Mouse (Mus musculus): ENCODE results near the gene F11r. TPM values are rescaled to one million over a fixed set of nuclear protein-coding genes. Genes with fewer than 3 reads are reported as not detected.

The F11r gene
- polyA plus RNA-seq, 1 experiment from 2014 or later: 35.2 TPM

DNA sequence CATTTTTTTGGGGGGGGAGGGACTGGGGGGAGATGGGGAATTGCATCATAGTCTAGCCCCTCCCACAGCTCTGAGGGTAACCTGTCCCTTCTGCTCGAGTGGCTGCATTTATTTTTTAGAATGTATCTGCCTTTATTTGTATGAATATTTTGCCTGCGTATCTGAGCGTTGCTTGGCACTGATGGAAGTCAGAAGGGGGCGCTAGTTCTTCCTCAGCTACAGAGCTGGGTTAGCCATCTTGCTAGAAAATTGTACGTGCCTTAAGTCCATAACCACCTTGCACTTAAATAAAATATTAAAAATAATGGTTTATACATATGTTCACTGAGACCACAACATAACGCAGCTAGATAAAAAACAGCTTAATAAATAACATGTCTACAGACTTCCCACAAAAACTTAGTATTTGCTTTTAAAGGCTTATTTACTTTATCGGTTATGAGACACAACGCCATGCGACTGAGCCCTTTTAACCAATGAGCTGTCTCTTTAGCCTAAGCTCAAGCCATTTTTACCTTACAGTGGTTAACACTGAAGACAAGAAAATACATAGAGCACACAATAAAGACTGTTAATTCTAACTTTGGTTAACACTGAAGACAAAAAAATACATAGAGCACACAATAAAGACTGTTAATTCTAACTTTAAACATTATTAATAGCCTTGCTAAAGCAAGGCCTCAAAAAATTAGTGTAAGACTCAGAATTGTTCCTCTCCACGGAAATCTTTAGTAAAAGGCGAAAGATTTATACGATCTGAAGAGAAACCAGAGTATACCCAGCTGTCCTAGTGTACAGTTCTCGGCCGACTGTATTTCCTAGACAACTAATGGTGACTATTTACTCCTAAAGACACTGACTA is 65.3 kb downstream of the F11r start:
- H3K4me3 ChIP-seq: peak overlapping the region; percentile 64; the same call in 1 of the 2 replicates
- WGBS: under 1% methylated on average over 14 of the region's 14 CpGs
- H3K27ac ChIP-seq: peak overlapping the region; percentile 88
- H3K4me1 ChIP-seq: 0 out of 2 replicates have a peak, but pooled peaks cover 3% of the 10 kb centered on the region
- peak overlapping the region; percentile 68 for H3K4me2 ChIP-seq (replicated peaks)
- 0 out of 2 replicates have a peak, but pooled peaks cover 3% of the 10 kb centered on the region for H3K9me3 ChIP-seq
- no peak overlapping the region for H3K9ac ChIP-seq
- no peaks in the 10 kb centered on the region for H3K27me3 ChIP-seq
- H3K36me3 ChIP-seq: no peaks in the 10 kb centered on the region
- ATAC-seq (ENCODE audit: insufficient number of reproducible peaks, insufficient read depth, low FRiP score, low TSS enrichment): peak; percentile 86

DNA sequence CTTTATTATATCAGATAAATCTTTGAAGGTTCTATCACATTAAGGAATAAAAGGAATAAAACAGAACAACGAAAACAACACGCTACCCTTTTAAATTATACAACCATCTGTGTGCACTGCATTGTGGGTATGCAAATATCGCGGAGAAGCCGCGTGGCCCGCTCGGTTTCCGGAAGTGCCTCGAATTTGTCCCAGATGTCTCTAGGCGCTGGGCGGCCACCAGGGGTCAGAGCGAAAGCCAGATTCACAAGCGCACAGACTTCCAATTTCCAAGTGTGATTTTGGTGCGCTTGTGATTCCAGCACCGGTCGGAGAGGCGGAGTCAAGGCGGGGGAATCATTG is 65.9 kb downstream of the F11r start, which contains the start of gene Alyref2:
Gene Alyref2 (plus strand): TSS at position 229 of the 342 bp plus-strand sequence.
- Histone ChIP-seq H3K27ac (peak within 1 kb of the TSS; percentile 88), H3K9ac (peak within 1 kb of the TSS; percentile 71), H3K27me3 (no peaks in the 10 kb centered on the region), H3K4me1 (0 out of 2 replicates have a peak, but pooled peaks cover 3% of the 10 kb centered on the region), H3K9me3 (0 out of 2 replicates have a peak, but pooled peaks cover 3% of the 10 kb centered on the region), H3K36me3 (no peaks in the 10 kb centered on the region), H3K4me2 (replicated peaks) (peak within 1 kb of the TSS; percentile 68), H3K4me3 (peak within 1 kb of the TSS; percentile 64)
- ATAC-seq (ENCODE audit: insufficient number of reproducible peaks, insufficient read depth, low FRiP score, low TSS enrichment): peak; percentile 84
- WGBS: under 1% methylated on average over 19 of the region's 19 CpGs

DNA sequence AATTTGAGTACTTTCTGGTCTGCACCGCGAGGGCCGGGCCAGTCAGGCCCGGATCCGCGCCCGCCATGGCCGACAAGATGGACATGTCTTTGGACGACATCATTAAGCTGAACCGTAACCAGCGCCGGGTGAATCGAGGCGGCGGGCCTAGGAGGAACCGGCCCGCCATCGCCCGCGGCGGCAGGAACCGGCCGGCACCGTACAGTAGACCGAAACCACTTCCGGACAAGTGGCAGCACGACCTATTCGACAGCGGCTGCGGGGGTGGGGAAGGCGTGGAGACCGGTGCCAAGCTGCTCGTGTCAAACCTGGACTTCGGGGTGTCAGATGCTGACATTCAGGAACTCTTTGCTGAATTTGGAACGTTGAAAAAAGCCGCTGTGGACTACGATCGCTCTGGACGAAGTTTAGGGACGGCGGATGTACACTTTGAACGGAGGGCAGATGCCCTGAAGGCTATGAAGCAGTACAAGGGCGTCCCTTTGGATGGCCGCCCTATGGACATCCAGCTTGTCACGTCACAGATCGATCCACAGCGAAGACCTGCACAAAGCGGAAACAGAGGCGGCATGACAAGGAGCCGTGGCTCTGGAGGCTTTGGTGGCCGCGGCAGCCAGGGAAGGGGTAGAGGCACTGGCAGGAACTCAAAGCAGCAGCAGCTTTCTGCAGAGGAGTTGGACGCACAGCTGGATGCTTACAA is 66.4 kb downstream of the F11r start:
- Histone ChIP-seq H3K9ac (peak overlapping the region; percentile 71), H3K4me1 (0 out of 2 replicates have a peak, but pooled peaks cover 3% of the 10 kb centered on the region), H3K4me3 (peak overlapping the region; percentile 64), H3K27ac (peak overlapping the region; percentile 88), H3K9me3 (0 out of 2 replicates have a peak, but pooled peaks cover 3% of the 10 kb centered on the region), H3K36me3 (no peaks in the 10 kb centered on the region), H3K27me3 (no peaks in the 10 kb centered on the region), H3K4me2 (replicated peaks) (peak overlapping the region; percentile 68)
- under 1% methylated on average over 53 of the region's 53 CpGs for WGBS
- ATAC-seq (ENCODE audit: insufficient number of reproducible peaks, insufficient read depth, low FRiP score, low TSS enrichment): peak; percentile 3; the same call in 1 of the 2 replicates

DNA sequence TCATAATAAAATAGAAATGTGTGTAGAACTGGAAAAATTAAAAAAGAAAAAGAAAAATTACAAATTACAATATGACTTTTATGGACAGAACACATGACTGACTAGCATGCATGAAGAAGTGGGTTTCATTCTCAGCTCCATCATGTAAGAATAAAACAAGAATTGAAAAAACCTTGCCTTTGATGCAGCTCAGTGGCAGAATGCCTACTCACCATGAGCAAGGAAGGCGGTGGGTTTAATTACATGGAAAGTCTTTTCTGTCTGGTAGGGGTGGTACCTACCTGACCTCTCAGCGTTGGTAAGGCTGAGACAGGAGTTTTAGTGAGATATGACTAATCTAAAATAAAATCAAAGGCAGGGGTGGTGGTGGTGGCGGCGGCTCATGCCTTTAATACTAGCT is 67.3 kb downstream of the F11r start:
- H3K4me3 ChIP-seq: 0 out of 2 replicates have a peak overlapping the region, but pooled peaks have one; percentile 4
- WGBS: 71% methylated on average over 4 of the region's 4 CpGs
- H3K9ac ChIP-seq: peak overlapping the region; percentile 7; the same call in 1 of the 2 replicates

GRCm38 (mm10) chr1:171513234-171513633 is 75.9 kb downstream of the F11r start:
- H3K27ac ChIP-seq: no peak overlapping the region
- no peak for ATAC-seq (ENCODE audit: insufficient number of reproducible peaks, insufficient read depth, low FRiP score, low TSS enrichment)
- H3K4me1 ChIP-seq: no peaks in the 10 kb centered on the region
- no peaks in the 10 kb centered on the region for H3K36me3 ChIP-seq
- H3K27me3 ChIP-seq: no peaks in the 10 kb centered on the region
- no peak overlapping the region for H3K9ac ChIP-seq
- no peak overlapping the region for H3K4me2 ChIP-seq (replicated peaks)
- H3K4me3 ChIP-seq: no peak overlapping the region
- WGBS: 89% methylated on average over 2 of the region's 2 CpGs
- H3K9me3 ChIP-seq: no peaks in the 10 kb centered on the region

More for the DNA sequence above, 67.3 kb downstream of the F11r start:
- Histone ChIP-seq H3K4me2 (replicated peaks) (peak overlapping the region; percentile 68), H3K9me3 (0 out of 2 replicates have a peak, but pooled peaks cover 3% of the 10 kb centered on the region), H3K27ac (no peak overlapping the region), H3K4me1 (0 out of 2 replicates have a peak, but pooled peaks cover 3% of the 10 kb centered on the region), H3K36me3 (no peaks in the 10 kb centered on the region), H3K27me3 (no peaks in the 10 kb centered on the region)
- ATAC-seq (ENCODE audit: insufficient number of reproducible peaks, insufficient read depth, low FRiP score, low TSS enrichment): no peak

- no peak for ATAC-seq (ENCODE audit: insufficient number of reproducible peaks, insufficient read depth, low FRiP score, low TSS enrichment)
- H3K27ac ChIP-seq: no peak overlapping the region
- no peaks in the 10 kb centered on the region for H3K9me3 ChIP-seq
- no peak overlapping the region for H3K4me2 ChIP-seq (replicated peaks)
- H3K36me3 ChIP-seq: no peaks in the 10 kb centered on the region
- 92% methylated on average over 1 of the region's 1 CpGs for WGBS
- no peaks in the 10 kb centered on the region for H3K4me1 ChIP-seq
- H3K27me3 ChIP-seq: no peaks in the 10 kb centered on the region
- H3K4me3 ChIP-seq: no peak overlapping the region
- no peak overlapping the region for H3K9ac ChIP-seq
Measured at GRCm38 (mm10) chr1:171513760-171514159, 76.4 kb downstream of the F11r start.

Other genes starting within 250 kb of the F11r start
- gene Pcp4l1, start 241.3 kb upstream of the F11r start, polyA plus RNA-seq (2016; fragmentation: Nextera tagmentation; extraction: Ambion mirVana): 9.2 and 9.3 TPM in 2 replicates
- gene Nr1i3, start 223.6 kb upstream of the F11r start, polyA plus RNA-seq (2016; fragmentation: Nextera tagmentation; extraction: Ambion mirVana): 0.08 and 0.26 TPM in 2 replicates
- gene Tomm40l, start 215.0 kb upstream of the F11r start, polyA plus RNA-seq (2016; fragmentation: Nextera tagmentation; extraction: Ambion mirVana): 31.9 and 33.9 TPM in 2 replicates
- 3.5 and 3.7 TPM in 2 replicates for gene Apoa2, start 212.5 kb upstream of the F11r start, polyA plus RNA-seq (2016; fragmentation: Nextera tagmentation; extraction: Ambion mirVana)
- 23.3 and 23.6 TPM in 2 replicates for gene Fcer1g, start 203.2 kb upstream of the F11r start, polyA plus RNA-seq (2016; fragmentation: Nextera tagmentation; extraction: Ambion mirVana)
- gene Adamts4, start 187.1 kb upstream of the F11r start, polyA plus RNA-seq (2016; fragmentation: Nextera tagmentation; extraction: Ambion mirVana): 18.2 and 18.6 TPM in 2 replicates
- 236 and 243 TPM in 2 replicates for gene Ndufs2, start 186.1 kb upstream of the F11r start, polyA plus RNA-seq (2016; fragmentation: Nextera tagmentation; extraction: Ambion mirVana)
- 86.0 and 89.3 TPM in 2 replicates for gene B4galt3, start 167.2 kb upstream of the F11r start, polyA plus RNA-seq (2016; fragmentation: Nextera tagmentation; extraction: Ambion mirVana)
- gene Ppox, start 156.3 kb upstream of the F11r start, polyA plus RNA-seq (2016; fragmentation: Nextera tagmentation; extraction: Ambion mirVana): 75.4 and 79.1 TPM in 2 replicates
- 135 and 139 TPM in 2 replicates for gene Usp21, start 149.5 kb upstream of the F11r start, polyA plus RNA-seq (2016; fragmentation: Nextera tagmentation; extraction: Ambion mirVana)
- gene Ufc1, start 142.5 kb upstream of the F11r start, polyA plus RNA-seq (2016; fragmentation: Nextera tagmentation; extraction: Ambion mirVana): 102 and 105 TPM in 2 replicates
- 54.5 and 61.8 TPM in 2 replicates for gene Dedd, start 108.4 kb upstream of the F11r start, polyA plus RNA-seq (2016; fragmentation: Nextera tagmentation; extraction: Ambion mirVana)
- 43.6 and 44.8 TPM in 2 replicates for gene Nit1, start 91.9 kb upstream of the F11r start, polyA plus RNA-seq (2016; fragmentation: Nextera tagmentation; extraction: Ambion mirVana)
- 118 and 127 TPM in 2 replicates for gene Pfdn2, start 91.9 kb upstream of the F11r start, polyA plus RNA-seq (2016; fragmentation: Nextera tagmentation; extraction: Ambion mirVana)
- 1.0 and 1.8 TPM in 2 replicates for gene Klhdc9, start 76.7 kb upstream of the F11r start, polyA plus RNA-seq (2016; fragmentation: Nextera tagmentation; extraction: Ambion mirVana)
- 7.5 and 8.7 TPM in 2 replicates for gene Nectin4, start 67.4 kb upstream of the F11r start, polyA plus RNA-seq (2016; fragmentation: Nextera tagmentation; extraction: Ambion mirVana)
- 0.97 and 1.1 TPM in 2 replicates for gene Arhgap30, start 48.6 kb upstream of the F11r start, polyA plus RNA-seq (2016; fragmentation: Nextera tagmentation; extraction: Ambion mirVana)
- 119 and 125 TPM in 2 replicates for gene Usf1, start 26.2 kb upstream of the F11r start, polyA plus RNA-seq (2016; fragmentation: Nextera tagmentation; extraction: Ambion mirVana)
- gene Tstd1, start 18.7 kb upstream of the F11r start, polyA plus RNA-seq (2016; fragmentation: Nextera tagmentation; extraction: Ambion mirVana): 5.8 and 7.6 TPM in 2 replicates
- 13.3 and 14.6 TPM in 2 replicates for gene Alyref2, start 65.9 kb downstream of the F11r start, polyA plus RNA-seq (2016; fragmentation: Nextera tagmentation; extraction: Ambion mirVana)
- gene Itln1, start 97.8 kb downstream of the F11r start, polyA plus RNA-seq (2016; fragmentation: Nextera tagmentation; extraction: Ambion mirVana): not detected in 2 replicates
- gene Cd244a, start 121.7 kb downstream of the F11r start, polyA plus RNA-seq (2016; fragmentation: Nextera tagmentation; extraction: Ambion mirVana): 0.08 TPM in 1 of 2 replicates, not detected in the other
- gene Ly9, start 169.9 kb downstream of the F11r start, polyA plus RNA-seq (2016; fragmentation: Nextera tagmentation; extraction: Ambion mirVana): 0.08 TPM in 1 of 2 replicates, not detected in the other
- gene Slamf7, start 215.5 kb downstream of the F11r start, polyA plus RNA-seq (2016; fragmentation: Nextera tagmentation; extraction: Ambion mirVana): not detected in 2 replicates
- 0.67 and 1.3 TPM in 2 replicates for gene Cd48, start 244.5 kb downstream of the F11r start, polyA plus RNA-seq (2016; fragmentation: Nextera tagmentation; extraction: Ambion mirVana)